Mouse (Mus musculus): ENCODE measurements around the gene Dcaf6. TPM values are rescaled to one million over a fixed set of nuclear protein-coding genes. Genes with fewer than 3 reads are reported as not detected.

Gene Dcaf6
- total RNA-seq (2021): 100 to 1,000 TPM; 202 to 262 TPM
- long read RNA-seq, experiment 1, full-length matches to known transcripts: 3 of 169 reads
- long read RNA-seq, experiment 1, partial matches to known transcripts: 20 of 169 reads
- long read RNA-seq, experiment 1, other reads (novel, unspliced or antisense): 146 of 169 reads
- long read RNA-seq, experiment 2, full-length matches to known transcripts: 9 of 196 reads
- long read RNA-seq, experiment 2, partial matches to known transcripts: 18 of 196 reads
- long read RNA-seq, experiment 2, other reads (novel, unspliced or antisense): 169 of 196 reads

- DNase-seq: peak; percentile 99
Observed at GRCm38 (mm10) chr1:165460360-165460800, at the start of gene Dcaf6, which contains the start of gene Mpc2. Dcaf6 (minus strand) TSS chr1:165460475. Mpc2 (plus strand) TSS chr1:165460637.

DNA sequence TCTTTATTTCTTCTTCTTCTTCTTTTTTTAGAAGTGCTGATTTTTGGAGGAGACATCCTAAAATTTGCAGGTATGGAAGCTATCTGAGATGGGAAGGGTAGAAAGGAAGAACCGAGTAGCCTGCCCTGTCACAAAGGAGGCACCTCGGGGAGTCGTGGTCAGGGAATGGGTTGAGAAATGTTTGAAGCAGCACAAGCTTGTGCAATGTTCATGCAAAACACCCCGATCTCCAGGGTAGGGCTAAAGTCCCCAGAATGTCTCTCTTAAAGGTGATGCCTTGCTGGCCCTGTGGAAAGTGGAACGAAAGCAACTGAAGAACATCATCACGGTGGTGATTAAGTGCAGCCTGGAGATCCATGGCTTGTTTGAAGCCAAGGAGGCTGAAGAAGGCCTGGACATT, 46.0 kb upstream of the Dcaf6 start:
- DNase-seq: no peak

DNA sequence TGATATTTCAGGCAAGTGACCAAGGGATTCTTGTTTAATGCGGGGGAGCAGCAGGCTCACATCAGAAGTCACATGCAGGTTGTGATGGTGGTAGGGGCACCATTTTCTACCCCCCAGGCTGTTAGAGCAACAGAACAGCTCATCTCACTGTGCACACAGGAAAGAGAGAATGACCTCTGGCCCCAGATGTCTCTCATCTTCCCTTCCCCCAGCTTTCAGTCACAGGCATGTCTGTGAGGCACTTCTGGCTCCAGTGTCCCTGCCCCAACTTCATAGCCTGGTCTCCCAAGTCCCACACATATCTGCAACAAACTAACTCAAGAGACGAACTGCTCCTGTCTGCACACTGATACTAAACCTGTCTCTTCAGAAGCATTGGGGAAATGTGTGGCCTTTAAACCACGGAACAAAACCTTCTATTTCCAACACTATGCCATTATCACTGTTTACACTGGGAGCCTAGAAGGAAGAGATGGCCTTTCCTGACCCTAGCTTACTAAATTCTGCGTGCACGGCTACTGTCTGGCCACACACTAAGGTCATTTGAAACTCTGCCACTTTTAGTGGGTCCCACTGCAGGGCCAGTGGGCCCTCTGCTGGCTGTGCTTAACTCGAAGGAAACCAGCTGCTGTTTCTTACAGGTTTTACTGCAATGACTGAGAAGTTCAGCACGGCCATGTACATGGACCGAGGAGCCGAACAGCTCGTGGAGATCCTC, 43.2 kb upstream of the Dcaf6 start:
- peak; percentile 23 for DNase-seq

- no peak for DNase-seq
Observed at GRCm38 (mm10) chr1:165498856-165499255, 38.6 kb upstream of the Dcaf6 start.

- DNase-seq: no peak
Observed at GRCm38 (mm10) chr1:165489197-165489596, 28.9 kb upstream of the Dcaf6 start.

- no peak for DNase-seq
Observed at GRCm38 (mm10) chr1:165486108-165486507, 25.8 kb upstream of the Dcaf6 start.

GRCm38 (mm10) chr1:165484688-165485233, 24.5 kb upstream of the Dcaf6 start, which contains the start of gene Adcy10:
Adcy10 (plus strand) TSS chr1:165485183.
- no peak for DNase-seq

- no peak for DNase-seq
Observed at GRCm38 (mm10) chr1:165471490-165471889, 11.2 kb upstream of the Dcaf6 start.

DNA sequence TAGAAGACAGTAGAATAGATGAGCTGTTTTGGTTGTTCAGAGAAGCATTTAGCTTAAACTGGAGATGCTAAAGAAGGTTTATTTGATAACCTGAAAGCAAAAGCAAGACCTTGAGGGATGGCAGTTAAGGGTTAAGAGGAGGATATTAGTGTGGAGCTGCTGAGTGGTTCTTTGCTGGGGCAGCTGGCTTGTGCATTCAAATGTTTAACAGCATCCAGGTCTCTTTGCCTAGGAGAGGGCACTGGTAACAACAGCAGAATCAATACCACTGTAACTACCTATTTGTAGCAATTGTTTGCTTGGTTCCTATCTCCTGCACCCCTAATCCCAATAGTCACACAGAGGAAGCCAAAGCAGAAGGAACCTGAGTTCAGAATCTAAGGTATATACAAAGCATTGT, 9.4 kb upstream of the Dcaf6 start:
- DNase-seq: no peak

DNA sequence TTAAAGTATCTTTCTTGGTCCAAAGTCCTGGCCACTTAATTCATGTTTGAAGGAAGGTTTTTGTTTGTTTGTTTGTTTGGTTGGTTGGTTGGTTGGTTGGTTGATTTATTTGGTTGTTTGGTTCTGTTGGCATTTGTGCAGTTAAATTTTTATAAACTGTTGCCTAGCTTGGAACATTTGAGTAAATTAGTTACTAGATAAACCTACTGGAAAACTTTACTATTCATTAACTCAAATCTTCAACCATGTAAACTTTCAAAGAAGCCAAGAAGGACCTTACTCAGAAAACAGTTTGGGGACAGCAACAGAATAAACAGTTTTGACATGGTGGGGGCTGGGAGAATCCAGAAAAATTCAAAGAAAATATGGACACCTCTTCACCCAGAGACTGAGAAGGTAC, 8.7 kb upstream of the Dcaf6 start:
- no peak for DNase-seq

- no peak for DNase-seq
Observed at GRCm38 (mm10) chr1:165464574-165464973, 4.3 kb upstream of the Dcaf6 start.

GRCm38 (mm10) chr1:165462861-165463260, 2.6 kb upstream of the Dcaf6 start:
- DNase-seq: no peak

- DNase-seq: peak; percentile 15
Observed at GRCm38 (mm10) chr1:165461681-165462080, 1.4 kb upstream of the Dcaf6 start.

DNA sequence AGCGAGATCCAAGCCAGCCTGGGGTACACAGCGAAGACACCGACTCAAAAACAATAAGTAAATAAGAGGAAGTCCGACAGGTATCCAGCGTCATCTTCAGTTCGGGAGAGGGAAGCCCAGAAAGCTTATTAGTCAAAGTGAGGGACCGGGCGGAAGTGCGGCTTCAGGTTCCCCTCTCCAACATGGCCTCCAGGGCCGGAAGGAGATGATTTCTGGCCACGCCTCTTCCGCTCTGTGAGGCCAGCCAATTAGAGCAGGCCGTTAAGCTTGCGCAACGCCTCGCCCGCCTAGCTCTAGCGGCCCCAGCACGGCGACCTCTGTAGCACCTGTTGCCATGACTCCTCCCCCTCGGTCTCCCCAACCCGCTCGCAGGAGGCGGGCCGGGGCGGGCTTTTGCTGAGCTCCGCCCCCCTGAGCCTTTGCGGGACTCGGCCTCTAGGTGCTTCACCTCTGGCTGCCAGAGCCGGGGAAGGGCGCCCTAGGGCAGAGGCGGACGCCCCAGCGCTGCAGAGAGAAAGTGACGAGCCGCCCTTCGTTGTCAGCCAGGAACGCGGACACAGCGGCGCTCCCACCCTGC, 614 bp upstream of the Dcaf6 start:
- peak; percentile 100 for DNase-seq

- peak; percentile 86 for DNase-seq
Observed at GRCm38 (mm10) chr1:165459503-165460181, 633 bp downstream of the Dcaf6 start.

- DNase-seq: no peak
Observed at GRCm38 (mm10) chr1:165459041-165459502, 1.2 kb downstream of the Dcaf6 start.

DNA sequence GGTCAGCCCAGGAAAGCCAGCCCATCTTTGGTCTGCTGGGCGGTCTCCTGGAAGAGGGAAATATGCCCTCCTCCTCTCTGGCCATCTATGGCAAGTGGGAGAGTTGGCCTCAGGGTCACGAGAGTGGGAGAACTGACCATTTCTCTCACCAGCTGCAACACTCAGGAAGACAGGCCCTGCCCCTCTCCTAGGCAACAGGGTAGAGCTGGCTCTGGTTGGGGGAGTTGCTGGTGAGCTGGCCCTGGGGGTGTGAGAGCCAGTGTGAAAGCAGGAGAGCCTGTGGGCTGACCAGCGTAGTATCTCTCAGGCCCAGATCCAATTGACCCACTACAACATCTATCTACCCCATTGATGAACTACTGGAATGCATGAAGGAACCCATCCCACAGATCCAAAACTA, 18.6 kb downstream of the Dcaf6 start:
- no peak for DNase-seq

DNA sequence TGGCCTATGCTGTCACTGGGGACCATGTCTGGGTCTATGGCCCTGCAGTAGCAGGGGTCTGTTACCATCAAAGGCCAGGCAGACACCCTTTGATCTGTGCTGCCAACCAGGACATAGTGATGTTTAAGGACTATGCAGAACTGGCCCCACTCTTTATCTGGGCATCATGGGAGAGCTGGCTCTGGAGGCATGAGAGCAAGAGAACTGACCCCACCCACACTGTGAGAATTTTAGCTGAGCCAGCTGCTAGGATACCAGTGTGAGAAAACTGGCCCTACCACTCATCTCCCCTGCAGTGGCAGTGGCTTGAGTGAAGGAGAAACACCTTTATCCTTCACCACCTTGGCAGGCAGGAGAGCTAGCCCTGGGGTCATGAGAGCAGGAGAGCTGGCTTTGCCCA, 19.1 kb downstream of the Dcaf6 start:
- DNase-seq: no peak

DNA sequence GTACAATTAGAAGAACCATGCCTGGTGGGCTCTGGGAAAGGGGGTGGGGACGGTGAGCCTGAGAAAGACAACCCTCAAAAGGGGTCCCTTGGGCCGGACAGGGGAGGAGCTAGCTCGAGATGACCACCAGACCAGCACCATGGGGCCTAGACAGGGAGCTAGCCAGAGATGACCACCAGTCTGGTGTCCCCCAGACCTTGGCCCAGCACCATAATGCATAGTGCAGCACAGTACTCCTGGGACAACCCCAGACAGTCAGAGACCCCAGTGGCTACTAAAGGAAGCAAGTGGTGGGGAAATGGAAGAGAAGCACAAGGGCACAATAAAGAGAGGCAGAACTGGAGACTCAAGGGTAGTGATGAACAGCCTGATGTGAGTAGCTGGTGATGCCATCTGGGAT, 19.5 kb downstream of the Dcaf6 start:
- no peak for DNase-seq

GRCm38 (mm10) chr1:165438289-165439021, 21.8 kb downstream of the Dcaf6 start:
- no peak for DNase-seq

- DNase-seq: no peak
Observed at GRCm38 (mm10) chr1:165432883-165433282, 27.4 kb downstream of the Dcaf6 start.
